Mouse (Mus musculus): ENCODE measurements at regions not wholly inside any gene's neighbourhood (a gene's known extent, or its start where the extent isn't known, plus 50 kb on each side); places are given as distances from the start of the nearest gene placed in this dataset.
A peak's percentile ranks its signal among the peaks of the same experiment; 100 is the strongest.

- ATAC-seq (ENCODE audit: insufficient number of reproducible peaks, low FRiP score, low TSS enrichment): no peak
Observed at GRCm38 (mm10) chr3:149993199-149993598, 1002.8 kb upstream of the Adgrl2 start.

GRCm38 (mm10) chr3:149987801-149988200 is 997.4 kb upstream of the Adgrl2 start:
- no peak for ATAC-seq (ENCODE audit: insufficient number of reproducible peaks, low FRiP score, low TSS enrichment)

- ATAC-seq (ENCODE audit: insufficient number of reproducible peaks, low FRiP score, low TSS enrichment): no peak
Observed at GRCm38 (mm10) chr3:149956993-149957392, 966.6 kb upstream of the Adgrl2 start.

GRCm38 (mm10) chr3:149936197-149936596 is 945.8 kb upstream of the Adgrl2 start:
- ATAC-seq (ENCODE audit: insufficient number of reproducible peaks, low FRiP score, low TSS enrichment): no peak

- no peak for ATAC-seq (ENCODE audit: insufficient number of reproducible peaks, low FRiP score, low TSS enrichment)
Observed at GRCm38 (mm10) chr3:149934832-149935231, 944.5 kb upstream of the Adgrl2 start.

- no peak for ATAC-seq (ENCODE audit: insufficient number of reproducible peaks, low FRiP score, low TSS enrichment)
Observed at GRCm38 (mm10) chr3:149928456-149929360, 938.4 kb upstream of the Adgrl2 start.

GRCm38 (mm10) chr3:149920206-149920605 is 929.9 kb upstream of the Adgrl2 start:
- no peak for ATAC-seq (ENCODE audit: insufficient number of reproducible peaks, low FRiP score, low TSS enrichment)

- no peak for ATAC-seq (ENCODE audit: insufficient number of reproducible peaks, low FRiP score, low TSS enrichment)
Observed at GRCm38 (mm10) chr3:149918201-149918600, 927.8 kb upstream of the Adgrl2 start.

GRCm38 (mm10) chr3:149910721-149911120 is 920.4 kb upstream of the Adgrl2 start:
- no peak for ATAC-seq (ENCODE audit: insufficient number of reproducible peaks, low FRiP score, low TSS enrichment)

- no peak for ATAC-seq (ENCODE audit: insufficient number of reproducible peaks, low FRiP score, low TSS enrichment)
Observed at GRCm38 (mm10) chr3:149901783-149902182, 911.4 kb upstream of the Adgrl2 start.

- ATAC-seq (ENCODE audit: insufficient number of reproducible peaks, low FRiP score, low TSS enrichment): no peak; the same call in 1 of the 2 replicates
Observed at GRCm38 (mm10) chr3:149876553-149876952, 886.2 kb upstream of the Adgrl2 start.

GRCm38 (mm10) chr3:149865945-149866344 is 875.6 kb upstream of the Adgrl2 start:
- ATAC-seq (ENCODE audit: insufficient number of reproducible peaks, low FRiP score, low TSS enrichment): no peak

- no peak for ATAC-seq (ENCODE audit: insufficient number of reproducible peaks, low FRiP score, low TSS enrichment)
Observed at GRCm38 (mm10) chr3:149846941-149847539, 856.7 kb upstream of the Adgrl2 start.

- ATAC-seq (ENCODE audit: insufficient number of reproducible peaks, low FRiP score, low TSS enrichment): no peak
Observed at GRCm38 (mm10) chr3:149845826-149846486, 855.6 kb upstream of the Adgrl2 start.

GRCm38 (mm10) chr3:149845083-149845825 is 854.9 kb upstream of the Adgrl2 start:
- ATAC-seq (ENCODE audit: insufficient number of reproducible peaks, low FRiP score, low TSS enrichment): peak; percentile 60

GRCm38 (mm10) chr3:149837921-149838320 is 847.6 kb upstream of the Adgrl2 start:
- ATAC-seq (ENCODE audit: insufficient number of reproducible peaks, low FRiP score, low TSS enrichment): no peak

- ATAC-seq (ENCODE audit: insufficient number of reproducible peaks, low FRiP score, low TSS enrichment): no peak
Observed at GRCm38 (mm10) chr3:149836467-149837233, 846.3 kb upstream of the Adgrl2 start.

- ATAC-seq (ENCODE audit: insufficient number of reproducible peaks, low FRiP score, low TSS enrichment): no peak
Observed at GRCm38 (mm10) chr3:149827181-149827580, 836.8 kb upstream of the Adgrl2 start.

GRCm38 (mm10) chr3:149826757-149827156 is 836.4 kb upstream of the Adgrl2 start:
- ATAC-seq (ENCODE audit: insufficient number of reproducible peaks, low FRiP score, low TSS enrichment): no peak

GRCm38 (mm10) chr3:149820670-149821069 is 830.3 kb upstream of the Adgrl2 start:
- no peak for ATAC-seq (ENCODE audit: insufficient number of reproducible peaks, low FRiP score, low TSS enrichment)

All from cerebellum, adult (tissue).